32 mouse cellular contexts compared by ENCODE assay signal in the genomic region with DNA sequence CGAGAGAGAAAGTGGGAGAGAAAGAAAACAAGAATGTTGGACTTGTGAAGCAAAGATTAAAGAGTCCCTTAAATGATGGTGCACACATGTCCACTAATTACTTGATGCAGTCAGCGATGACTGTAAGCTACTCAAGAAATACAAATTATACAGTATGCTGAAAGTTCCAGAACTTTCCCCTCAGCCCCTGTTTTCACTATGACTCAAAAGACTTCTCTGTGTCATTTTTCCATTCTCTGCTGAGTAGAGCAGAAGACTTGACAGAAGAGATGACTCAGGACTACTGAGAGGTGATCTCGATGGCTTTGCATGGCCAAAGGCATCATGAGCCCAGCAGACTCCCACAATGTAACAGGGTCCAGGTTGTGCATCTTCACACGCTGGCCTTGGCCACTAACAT.
"Had no signal": no experiment of that assay in that cellular context is flagged by ENCODE, and none has a peak within 500 bp of the region (broad histone marks: within the 10 kb centered on the region; RNA-seq: fewer than 3 reads in every experiment).

No protein-coding gene starts in this region.

- H3K4me2 ChIP-seq: limb, embryonic 12.5 days; limb, embryonic 13.5 days; limb, embryonic 15.5 days; liver, embryonic 11.5 days; liver, embryonic 12.5 days; liver, embryonic 13.5 days; liver, embryonic 15.5 days; lung, embryonic 14.5 days; lung, embryonic 15.5 days; midbrain, embryonic 12.5 days; midbrain, embryonic 13.5 days; midbrain, embryonic 15.5 days; neural tube, embryonic 12.5 days had no signal

- ATAC-seq: liver, embryonic 12.5 days; liver, postnatal 0 days; lung, postnatal 0 days; midbrain, embryonic 13.5 days; midbrain, embryonic 15.5 days; midbrain, embryonic 16.5 days had no signal

- H3K4me1 ChIP-seq: liver, embryonic 12.5 days; liver, embryonic 13.5 days; liver, embryonic 15.5 days; lung, embryonic 15.5 days; megakaryocyte, embryonic 14.5 days; midbrain, embryonic 12.5 days; midbrain, embryonic 13.5 days; midbrain, embryonic 15.5 days; neural tube, embryonic 12.5 days had no signal

- H3K9ac ChIP-seq: limb, embryonic 12.5 days; limb, embryonic 13.5 days; limb, embryonic 15.5 days; liver, embryonic 12.5 days; liver, embryonic 13.5 days; liver, embryonic 14.5 days; liver, embryonic 15.5 days; liver, postnatal 0 days; lung, embryonic 14.5 days; lung, embryonic 15.5 days; midbrain, embryonic 12.5 days; midbrain, embryonic 13.5 days; midbrain, embryonic 15.5 days; neural tube, embryonic 12.5 days had no signal

- H3K27me3 ChIP-seq: limb, embryonic 12.5 days; limb, embryonic 13.5 days; limb, embryonic 15.5 days; liver, embryonic 12.5 days; liver, embryonic 13.5 days; liver, embryonic 15.5 days; lung, embryonic 15.5 days; megakaryocyte, embryonic 14.5 days; midbrain, embryonic 12.5 days; midbrain, embryonic 13.5 days; midbrain, embryonic 15.5 days; neural tube, embryonic 12.5 days had no signal

- H3K27ac ChIP-seq: left cerebral cortex, adult 2 months; limb, embryonic 10.5 days; limb, embryonic 12.5 days; limb, embryonic 13.5 days; limb, embryonic 15.5 days; liver, embryonic 12.5 days; liver, embryonic 13.5 days; liver, embryonic 14.5 days; liver, embryonic 15.5 days; lung, embryonic 15.5 days; macrophage; midbrain, embryonic 10.5 days; midbrain, embryonic 12.5 days; midbrain, embryonic 13.5 days; midbrain, embryonic 15.5 days; neural tube, embryonic 12.5 days had no signal

- H3K9me3 ChIP-seq: limb, embryonic 10.5 days; limb, embryonic 13.5 days; limb, embryonic 15.5 days; liver, embryonic 12.5 days; liver, embryonic 13.5 days; liver, embryonic 15.5 days; lung, embryonic 15.5 days; midbrain, embryonic 12.5 days; midbrain, embryonic 13.5 days; midbrain, embryonic 15.5 days; neural tube, embryonic 12.5 days had no signal

- H3K4me3 ChIP-seq: left cerebral cortex, adult 2 months; limb, embryonic 10.5 days; limb, embryonic 12.5 days; limb, embryonic 13.5 days; limb, embryonic 15.5 days; liver, embryonic 12.5 days; liver, embryonic 13.5 days; liver, embryonic 15.5 days; lung, embryonic 15.5 days; megakaryocyte, embryonic 14.5 days; midbrain, embryonic 10.5 days; midbrain, embryonic 12.5 days; midbrain, embryonic 13.5 days; midbrain, embryonic 15.5 days; myocyte; neural tube, embryonic 12.5 days had no signal

- DNase-seq: left cerebral cortex, postnatal 4 days; liver; liver, embryonic 13.5 days; liver, postnatal 0 days; lung, adult 18-20 months; lung, adult 2 months; lung, embryonic 14.5 days; lung, postnatal 10 days; lung, postnatal 14 days; lung, postnatal 36 days; lung, postnatal 4 days; midbrain, embryonic 14.5 days had no signal

- H3K36me3 ChIP-seq: limb, embryonic 10.5 days; limb, embryonic 12.5 days; limb, embryonic 13.5 days; limb, embryonic 15.5 days; liver, embryonic 12.5 days; liver, embryonic 13.5 days; liver, embryonic 15.5 days; lung, embryonic 15.5 days; midbrain, embryonic 10.5 days; midbrain, embryonic 12.5 days; midbrain, embryonic 13.5 days; midbrain, embryonic 15.5 days; neural tube, embryonic 12.5 days had no signal
